Mouse (Mus musculus) CD4-positive, CD25-positive, alpha-beta regulatory T cell, adult 2 months (primary cell): ENCODE measurements around the gene Atp1a4.
A peak's percentile ranks its signal among the peaks of the same experiment; 100 is the strongest.

Experiments
- DNase-seq: peaks from one replicate; pipeline ENCODE4 v3.0.0-alpha.2; 2012; ENCODE audit warnings: low read depth, low spot score

Gene Atp1a4

GRCm38 (mm10) chr1:172219451-172220406 lies 38.5 kb downstream of the Atp1a4 start, which contains the start of gene Casq1:
Casq1 (minus strand) TSS chr1:172219868.
- DNase-seq, result no peak

DNA sequence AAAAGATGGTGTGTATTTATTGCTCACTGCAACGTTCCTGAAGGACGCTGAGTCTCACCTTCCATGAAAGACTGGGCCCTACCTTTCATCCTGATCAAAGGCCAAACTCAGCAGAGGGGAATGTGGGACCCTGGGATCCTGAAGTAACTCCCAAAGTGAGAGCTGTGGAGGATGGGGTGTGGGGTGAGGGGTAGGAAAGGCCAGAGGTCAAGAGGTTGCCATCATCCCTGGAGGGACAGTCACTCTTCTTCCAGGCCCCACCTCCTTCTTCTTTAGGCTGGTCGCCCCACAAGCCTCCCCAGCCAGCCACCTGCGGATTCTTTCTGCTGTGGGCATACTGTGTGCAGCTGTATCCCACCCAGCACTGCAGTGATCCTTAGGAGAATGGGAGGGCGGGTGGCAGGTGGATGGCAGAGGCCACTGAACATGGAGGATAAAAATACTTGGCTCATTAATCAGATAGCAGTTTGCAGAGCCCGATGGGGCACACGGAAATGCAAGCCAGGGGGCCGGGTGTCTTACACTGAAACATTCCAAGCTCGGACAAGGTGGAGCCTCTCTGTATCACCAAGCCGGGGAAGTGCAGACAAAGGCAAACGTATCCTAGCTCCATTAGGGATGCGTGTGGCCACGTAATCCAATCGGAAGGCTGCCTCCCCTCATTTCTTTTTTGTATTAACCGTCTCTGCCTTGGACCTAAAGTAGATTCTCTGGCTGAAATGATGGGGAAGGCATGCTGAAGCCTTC lies 39.9 kb downstream of the Atp1a4 start:
- no peak for DNase-seq

DNA sequence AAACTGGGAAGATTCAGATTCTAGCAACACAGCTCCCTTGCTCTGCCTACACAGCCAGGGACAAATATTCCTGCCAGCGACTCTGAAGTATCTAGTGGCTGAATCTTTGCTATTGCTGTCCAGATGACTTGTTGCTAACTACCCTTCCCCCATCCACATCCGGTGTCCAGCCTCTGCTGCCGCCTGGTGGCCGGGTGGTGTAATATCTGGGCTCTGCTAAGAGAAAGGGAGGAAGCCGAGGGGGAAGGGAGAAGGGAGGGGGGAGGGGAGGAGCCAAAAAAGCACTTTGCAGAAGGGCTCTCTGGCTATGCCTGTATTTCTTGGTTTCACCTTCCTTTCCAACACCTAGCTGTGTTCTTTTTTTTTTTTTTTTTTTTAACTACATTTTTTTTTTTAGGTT lies 41.1 kb downstream of the Atp1a4 start:
- DNase-seq, result peak; percentile 94

GRCm38 (mm10) chr1:172214748-172215147 lies 43.5 kb downstream of the Atp1a4 start:
- DNase-seq, result no peak

DNA sequence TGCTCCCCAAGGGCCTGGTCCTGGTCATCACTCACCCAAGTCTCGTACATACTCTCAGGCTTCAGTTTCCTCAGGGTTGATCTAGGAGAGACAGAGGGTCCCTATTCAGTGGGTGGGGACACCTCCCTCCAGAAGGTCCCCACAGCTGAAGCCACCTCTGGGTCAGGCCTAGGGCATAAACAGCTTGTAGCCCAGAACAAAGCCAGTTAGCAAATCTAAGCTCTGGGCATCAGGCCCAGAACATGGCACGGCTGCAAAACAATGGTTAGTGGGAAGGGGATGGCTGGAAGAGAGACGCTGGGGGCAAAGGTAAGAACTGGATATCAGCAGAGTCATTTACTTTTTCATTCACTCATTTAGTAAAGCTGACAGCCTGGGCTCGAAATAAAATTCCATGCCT lies 44.4 kb downstream of the Atp1a4 start:
- no peak for DNase-seq

DNA sequence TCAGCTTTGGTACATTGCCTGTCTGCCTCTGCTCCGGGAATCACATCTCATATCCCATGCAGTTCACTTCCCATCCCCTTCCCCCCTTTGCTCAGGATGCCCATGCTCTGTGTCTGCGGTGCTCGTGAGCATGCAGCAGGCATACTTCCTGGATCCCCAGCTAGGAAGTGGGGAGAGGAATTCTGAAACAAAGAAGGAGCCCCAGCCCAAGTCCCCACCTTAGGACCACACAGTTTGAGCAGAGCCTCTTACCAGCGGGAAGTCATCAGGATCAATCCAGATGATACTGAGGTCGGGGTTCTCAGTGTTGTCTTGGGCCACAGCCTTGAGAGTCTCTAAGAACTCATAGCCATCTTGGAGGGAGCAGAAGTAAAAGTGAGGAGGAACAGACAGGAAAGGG lies 45.4 kb downstream of the Atp1a4 start:
- DNase-seq, result no peak

DNA sequence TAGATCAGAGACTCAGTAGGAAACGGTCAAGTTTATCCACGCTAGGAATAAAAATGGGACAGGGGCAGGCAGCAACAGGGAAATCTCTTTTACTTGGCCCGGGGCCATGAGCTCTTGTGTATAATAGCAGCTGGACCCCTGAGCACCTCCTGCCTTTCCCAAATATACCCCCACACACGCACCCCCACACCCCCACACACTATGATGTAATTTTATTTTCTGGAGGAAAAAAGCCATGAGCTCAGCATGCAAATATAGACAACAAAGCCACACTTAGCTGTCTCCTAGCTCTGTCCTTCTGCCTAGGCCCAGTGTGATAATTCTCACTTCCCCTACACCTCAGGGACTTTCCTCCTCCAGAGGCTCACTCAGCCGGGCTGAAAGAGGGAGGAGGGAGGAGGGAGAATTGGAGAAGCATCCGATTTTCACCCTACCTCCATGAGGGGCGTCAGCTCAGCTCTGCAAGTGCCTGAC lies 51.1 kb downstream of the Atp1a4 start:
- no peak for DNase-seq

GRCm38 (mm10) chr1:172206141-172206917 lies 51.9 kb downstream of the Atp1a4 start, which contains the start of gene Pea15a:
Pea15a (minus strand) TSS chr1:172206804.
- peak; percentile 81 for DNase-seq

- peak; percentile 53 for DNase-seq
These were observed 52.5 kb downstream of the Atp1a4 start for GRCm38 (mm10) chr1:172205741-172206087.

DNA sequence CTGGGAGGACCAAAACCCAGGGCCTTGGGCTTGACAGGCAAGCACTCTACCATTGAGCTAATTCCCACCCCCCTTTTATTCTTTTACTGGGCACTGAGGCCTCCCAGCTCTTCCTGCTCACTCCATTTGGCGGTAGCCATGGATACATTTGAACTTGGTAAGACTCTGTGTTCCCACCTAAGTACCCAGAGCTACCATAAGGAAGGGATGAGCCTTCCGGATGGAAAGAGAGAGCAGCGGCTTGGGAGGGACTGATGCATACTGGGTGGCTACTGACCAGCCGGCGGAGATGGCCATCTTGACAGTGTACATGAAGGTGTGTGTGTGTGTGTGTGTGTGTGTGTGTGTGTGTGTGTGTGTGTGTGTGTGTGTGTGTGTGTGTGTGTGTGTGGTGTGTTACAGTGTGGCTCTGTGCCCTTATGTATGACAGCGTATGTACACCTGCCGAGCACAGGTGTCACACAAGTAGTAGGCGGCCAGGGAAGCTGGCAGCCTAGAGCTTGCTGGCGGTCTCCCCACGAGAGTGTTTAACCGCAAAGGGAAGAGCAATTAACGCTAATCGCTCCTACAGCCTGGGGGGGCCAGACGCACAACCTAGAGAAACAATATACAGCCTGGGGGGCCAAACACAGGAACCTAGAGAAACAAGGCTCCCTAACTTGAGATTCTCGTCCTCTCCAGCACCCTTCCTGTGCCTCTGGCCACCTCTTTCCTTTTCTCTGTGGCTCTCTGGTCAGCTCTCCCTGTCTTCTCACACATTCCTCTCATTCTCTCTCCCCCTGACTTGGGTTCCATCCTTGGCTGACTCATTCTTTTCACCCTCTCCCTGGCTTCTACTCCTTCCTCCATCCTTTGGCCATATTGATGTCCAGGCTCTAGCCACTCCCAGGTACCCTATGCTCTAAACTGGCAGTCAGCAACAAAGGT lies 53.1 kb downstream of the Atp1a4 start:
- DNase-seq, result no peak

DNA sequence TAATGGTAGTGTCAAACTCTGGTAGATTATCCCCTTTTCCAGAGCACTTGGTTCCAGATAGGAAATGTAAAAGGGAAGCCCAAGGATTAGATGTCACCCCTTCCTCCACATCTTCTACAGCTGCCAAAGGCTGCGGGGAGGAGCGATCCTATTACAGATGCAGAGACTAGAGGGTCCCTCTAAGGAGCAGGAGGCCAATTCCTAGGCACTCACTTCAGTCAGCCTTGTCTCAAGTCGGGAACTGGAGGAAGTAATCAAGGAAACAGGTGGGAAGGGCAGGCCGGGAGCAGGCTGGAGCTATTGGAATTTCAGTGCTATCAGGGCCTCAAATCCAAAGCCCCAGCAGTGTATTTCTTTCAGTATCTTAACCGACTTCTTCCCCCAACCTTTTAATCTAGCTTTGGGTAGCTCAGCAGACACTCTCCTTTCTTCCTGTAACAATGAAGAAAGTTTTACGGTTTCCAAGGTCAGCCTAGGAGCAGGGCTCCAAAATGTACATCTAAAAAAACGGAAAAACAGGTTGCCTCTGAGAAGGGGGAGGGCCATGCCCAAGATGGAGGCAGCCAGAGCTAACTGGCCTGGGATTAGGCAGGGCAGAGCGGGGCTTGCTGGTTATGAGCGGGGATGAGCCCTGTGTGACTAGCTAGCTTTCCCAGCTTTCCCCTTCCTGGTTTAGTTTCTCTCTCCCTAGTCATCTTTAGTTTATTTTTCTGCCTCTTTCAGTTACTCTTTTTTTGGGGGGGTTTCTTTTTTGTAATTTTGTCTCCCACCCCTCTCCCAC lies 54.0 kb downstream of the Atp1a4 start:
- no peak for DNase-seq

- no peak for DNase-seq
These were observed 54.6 kb downstream of the Atp1a4 start for GRCm38 (mm10) chr1:172203566-172203965.

GRCm38 (mm10) chr1:172202894-172203522 lies 55.2 kb downstream of the Atp1a4 start:
- no peak for DNase-seq

DNA sequence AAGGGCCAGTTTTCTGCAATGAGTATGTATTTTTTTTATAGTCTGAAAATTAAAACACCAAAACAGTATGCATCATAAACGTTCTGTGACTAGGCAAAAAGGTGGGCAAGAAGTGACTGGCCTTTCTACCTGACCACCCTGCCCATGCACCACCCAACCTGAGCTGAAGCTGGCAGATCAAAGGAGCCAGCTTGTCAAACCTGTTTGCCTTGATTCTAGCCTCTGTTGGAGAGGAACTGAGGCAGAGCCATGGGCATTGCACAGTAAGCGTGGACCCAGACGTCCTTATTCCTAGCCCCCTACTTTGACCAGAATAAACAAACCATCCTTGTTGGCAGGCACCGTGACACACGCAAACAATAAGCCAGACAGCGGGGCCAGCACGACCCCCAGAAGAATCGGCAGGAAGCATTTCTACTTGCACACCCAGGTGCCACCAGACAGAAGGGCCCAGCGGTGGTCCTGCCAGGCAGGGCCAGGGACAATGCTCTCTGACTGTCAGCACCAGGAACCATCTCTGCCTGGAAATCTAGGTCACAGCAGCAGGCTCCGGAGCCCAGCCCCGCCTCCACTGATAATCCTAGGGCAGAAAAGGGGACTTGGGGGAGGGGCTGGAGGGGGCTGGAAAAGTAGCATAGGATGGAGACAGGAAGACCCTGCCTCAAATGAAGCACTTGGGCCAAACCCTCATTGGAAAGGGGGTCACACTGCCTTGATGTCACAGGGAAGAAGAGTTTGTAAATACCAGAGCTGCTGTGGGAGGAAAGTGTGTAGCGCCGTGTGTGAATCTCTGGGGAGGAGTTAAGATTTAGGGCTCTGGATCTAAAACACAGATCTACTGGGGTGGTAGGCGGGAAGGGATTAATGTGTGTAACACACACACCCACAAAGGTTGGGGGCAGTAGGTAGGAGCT lies 56.0 kb downstream of the Atp1a4 start:
- no peak for DNase-seq

DNA sequence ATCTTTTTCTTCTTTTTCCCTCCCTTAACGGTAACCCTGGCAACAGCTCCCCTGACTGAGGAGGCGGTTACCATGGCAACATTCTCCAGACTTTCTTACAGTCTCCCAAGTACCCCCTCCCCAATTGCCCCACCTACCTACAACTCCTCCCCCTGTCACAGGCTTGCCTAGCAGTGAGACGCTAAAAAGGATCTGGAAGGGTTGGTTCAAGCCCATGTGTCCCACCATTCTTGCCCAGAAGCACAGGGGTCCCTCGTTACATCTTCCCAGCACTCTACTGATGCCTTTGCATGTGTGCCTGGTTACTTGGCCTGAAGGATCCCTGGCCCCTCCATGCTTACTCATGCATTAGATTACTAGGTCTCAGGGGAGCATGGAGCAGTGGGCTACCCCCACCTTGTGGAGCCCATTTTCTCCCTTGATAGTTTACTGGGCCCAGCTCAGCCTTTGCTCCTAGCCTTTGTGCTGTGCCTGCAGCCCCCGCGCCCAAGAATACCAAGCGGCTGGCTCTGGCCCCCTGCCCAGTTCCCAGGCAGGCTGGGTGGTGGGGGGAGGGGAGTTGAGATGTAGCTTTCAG lies 57.3 kb downstream of the Atp1a4 start:
- no peak for DNase-seq

DNA sequence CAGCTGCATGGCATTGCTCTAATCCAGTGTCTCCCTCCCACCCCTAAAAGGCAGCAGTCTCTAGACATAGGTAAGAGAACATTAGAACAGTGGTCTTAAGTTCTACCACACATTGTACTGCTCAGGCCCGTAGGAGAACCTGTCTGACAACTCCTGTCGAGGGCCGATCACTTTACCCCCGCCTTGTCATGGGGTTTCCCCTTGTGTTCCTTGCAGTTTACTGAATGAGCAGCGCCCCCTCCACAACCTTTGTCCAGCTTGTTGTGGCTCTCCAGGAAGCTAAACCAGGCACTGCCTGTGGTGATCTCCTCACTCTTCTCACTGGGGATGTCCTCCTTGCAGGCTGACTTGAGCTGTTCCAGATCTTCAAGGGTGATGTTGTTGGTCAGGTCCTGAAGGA lies 58.1 kb downstream of the Atp1a4 start:
- no peak for DNase-seq

GRCm38 (mm10) chr1:172198996-172199395 lies 59.2 kb downstream of the Atp1a4 start:
- no peak for DNase-seq

- no peak for DNase-seq
These were observed 59.9 kb downstream of the Atp1a4 start for GRCm38 (mm10) chr1:172198316-172198715.
